Mouse (Mus musculus): Measurements from ENCODE around the gene Rasl10a.

The Rasl10a gene

DNA sequence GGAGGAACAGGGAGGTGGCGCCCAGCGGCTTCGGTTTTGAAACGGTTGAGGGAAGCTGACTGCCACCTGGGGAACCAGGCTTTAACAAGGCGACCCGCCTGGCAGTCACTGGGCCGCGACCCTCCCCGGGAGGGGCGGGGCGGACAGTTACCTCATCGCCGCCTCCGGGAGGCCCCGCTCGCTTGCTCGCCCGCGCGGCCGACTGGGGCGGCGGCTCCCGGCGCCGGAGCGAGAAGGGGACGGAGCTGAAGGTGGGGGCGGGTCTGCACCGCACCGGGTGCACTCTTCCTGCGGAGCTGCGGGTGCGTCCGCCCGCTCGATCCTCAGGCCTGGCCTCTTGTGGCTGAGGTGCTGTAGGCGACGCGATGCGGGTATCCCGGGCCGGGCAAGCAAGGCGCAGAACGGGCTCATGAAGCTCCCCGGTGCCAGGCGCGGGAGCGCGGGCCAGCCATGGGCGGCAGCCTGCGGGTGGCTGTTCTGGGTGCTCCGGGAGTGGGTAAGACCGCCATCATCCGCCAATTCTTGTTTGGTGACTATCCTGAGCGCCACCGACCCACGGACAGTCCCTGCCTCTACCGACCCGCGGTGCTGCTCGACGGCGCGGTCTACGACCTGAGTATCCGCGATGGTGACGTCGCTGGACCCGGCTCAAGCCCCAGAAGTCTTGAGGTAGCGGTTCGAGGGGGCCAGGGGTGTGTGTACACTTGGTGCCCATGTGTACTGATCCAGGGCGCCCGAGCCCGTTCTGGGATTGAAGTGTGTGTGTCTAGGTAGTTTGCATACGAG, at the start of gene Rasl10a:
Rasl10a (plus strand) TSS at position 273 of the 786 bp plus-strand sequence.
- peak; percentile 59 for DNase-seq (ENCODE audit: low read depth)

DNA sequence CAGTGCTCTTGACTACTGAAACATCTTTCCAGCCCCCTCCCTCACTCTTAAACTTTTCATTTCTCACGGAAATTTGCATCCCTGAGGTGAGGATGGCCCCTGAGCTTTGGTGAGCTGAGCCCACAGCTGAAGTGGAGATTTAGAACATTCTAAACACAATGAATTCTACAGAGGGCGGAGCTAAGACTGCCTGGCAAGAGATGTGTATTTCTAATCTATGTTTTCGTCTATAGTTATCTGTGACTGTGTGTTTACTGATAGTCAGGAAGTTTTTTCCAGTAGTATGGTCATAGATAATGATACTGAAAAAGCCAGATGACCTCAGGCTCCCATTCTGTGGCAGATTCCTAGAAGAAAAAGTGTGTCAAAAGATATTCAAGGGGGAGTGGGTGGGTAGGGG, 49.1 kb upstream of the Rasl10a start:
- DNase-seq (ENCODE audit: low read depth) = no peak

DNA sequence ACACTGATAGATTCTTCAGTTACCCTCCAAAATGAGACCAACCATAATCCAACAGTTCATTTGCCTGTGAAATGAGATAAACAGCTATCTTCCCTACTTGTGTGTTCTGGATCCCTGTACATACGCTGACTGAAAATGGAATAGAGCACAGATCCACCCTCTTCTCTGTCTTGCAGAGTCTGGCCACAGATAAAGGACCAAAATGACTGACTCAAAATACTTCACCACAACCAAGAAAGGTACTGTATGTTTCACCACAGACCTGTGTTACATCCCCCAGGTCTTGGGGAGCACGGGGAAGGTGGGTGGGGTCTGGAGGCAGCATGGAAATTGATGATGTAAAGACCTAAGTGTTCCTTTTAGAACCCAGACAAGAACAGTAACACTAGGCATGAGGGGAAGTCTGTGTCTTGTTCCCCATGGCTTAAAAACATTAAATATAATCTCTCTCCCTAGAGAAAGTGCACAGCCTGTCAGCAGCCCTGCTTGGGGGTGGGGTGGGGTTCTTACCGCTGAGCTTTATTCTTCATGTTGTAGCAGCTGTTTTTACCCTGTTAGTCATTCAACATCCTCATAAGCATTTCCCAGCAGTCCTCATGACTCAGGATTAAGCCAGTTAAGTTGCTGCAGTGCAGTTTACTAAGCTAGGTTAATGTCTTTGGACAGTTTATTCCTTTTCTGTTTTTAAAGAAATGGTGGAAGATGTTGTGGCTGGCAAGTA, 48.4 kb upstream of the Rasl10a start:
- DNase-seq (ENCODE audit: low read depth) = no peak

DNA sequence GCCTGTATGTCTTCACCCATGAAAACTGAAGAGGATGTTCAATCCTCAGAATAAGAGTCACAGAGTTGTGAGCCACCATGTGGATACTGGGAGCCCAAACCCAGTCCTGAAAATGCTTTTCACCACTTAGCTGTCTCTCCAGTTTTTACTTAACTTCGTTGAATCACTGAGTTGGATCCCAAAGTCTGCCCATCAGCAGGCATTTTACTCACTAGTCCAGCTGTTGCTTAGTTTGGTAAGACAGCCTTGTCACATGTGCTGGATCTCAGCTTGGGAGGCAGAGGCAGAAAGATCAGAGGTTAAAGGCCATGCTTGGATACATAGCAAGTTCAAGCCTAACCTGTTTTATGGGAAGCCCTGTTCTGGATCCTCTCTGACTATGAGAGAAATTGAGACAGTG, 47.7 kb upstream of the Rasl10a start:
- DNase-seq (ENCODE audit: low read depth) = no peak

DNA sequence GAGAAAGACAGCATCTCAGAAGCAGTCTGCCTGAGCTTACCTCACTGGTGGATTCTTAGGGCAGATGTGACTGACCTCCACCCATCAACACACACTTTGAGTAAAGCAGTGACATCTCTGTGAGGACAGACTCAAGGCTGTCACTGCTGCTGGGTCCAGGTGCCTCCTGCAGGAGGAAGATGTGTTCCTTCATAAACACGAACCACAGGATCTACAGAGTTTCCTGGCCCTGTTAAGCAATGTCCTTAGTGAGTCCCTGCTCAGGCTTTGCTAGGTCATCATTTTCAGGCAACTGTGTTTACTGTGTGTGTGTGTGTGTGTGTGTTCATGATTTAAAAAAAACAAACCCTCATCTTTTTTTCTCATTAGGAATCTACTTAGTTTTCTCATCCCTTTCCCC, 46.4 kb upstream of the Rasl10a start:
- no peak for DNase-seq (ENCODE audit: low read depth)

DNA sequence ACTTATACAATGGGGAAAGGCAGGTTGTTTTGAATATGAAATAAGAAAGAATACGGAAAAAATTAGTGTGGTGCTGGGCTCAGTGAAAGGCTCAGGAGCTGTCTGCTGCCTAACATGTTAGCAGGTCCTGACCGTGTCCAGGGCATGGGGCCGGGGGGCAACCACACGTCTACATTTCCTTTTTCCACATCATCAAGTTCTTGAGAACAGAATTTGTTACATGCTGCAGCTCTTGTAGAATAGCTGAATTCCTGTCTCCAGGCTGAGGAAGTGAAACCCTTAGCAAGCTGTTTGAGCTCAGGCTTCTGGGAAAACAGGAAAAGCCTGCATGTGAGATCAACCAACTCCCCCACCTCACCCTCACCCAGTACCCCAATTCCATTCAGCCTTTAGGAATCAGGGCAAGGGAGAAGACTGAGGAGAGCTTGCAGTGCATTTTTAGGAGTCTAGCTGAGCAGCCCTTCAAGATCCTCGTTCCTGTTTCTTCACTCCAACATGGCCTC, 45.7 kb upstream of the Rasl10a start:
- DNase-seq (ENCODE audit: low read depth) = no peak

DNA sequence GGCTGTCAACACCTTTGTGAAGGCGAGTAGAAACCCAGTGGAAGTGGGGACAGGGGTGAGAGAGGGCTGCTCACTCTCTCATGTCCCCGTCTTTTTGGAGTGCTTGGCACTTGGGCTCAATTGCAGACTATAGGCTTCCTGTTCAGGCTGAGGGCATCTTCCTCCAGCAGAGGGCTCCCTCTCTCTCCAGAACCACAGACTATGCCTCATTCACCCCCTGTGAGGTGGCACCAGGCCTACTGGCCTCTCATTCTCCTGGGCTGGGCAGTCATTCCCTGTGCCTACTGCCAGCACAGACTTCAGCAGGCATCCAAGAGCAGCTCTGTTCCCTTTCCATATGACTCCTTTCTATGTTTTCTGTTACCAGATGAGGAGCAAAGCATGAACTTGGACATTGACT, 42.2 kb upstream of the Rasl10a start:
- DNase-seq (ENCODE audit: low read depth) = peak; percentile 30

DNA sequence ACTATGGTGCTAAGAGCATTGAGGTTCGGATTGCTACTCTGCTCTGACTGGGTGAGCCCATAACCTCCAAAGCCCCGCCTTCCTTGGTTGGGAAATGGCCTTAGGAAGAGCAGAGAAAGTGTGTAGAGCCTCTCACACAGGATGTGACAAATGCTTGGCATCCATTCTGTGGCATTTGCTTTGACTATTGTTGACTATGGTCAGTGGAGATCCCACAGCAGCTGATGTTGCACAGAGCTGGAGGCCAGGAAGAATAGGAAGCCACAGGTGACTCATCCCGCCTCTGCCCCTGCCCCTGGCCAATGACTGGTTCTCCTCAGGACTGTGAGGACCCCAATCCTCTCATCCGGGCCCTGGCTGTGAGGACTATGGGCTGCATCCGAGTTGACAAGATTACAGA, 41.6 kb upstream of the Rasl10a start:
- no peak for DNase-seq (ENCODE audit: low read depth)

DNA sequence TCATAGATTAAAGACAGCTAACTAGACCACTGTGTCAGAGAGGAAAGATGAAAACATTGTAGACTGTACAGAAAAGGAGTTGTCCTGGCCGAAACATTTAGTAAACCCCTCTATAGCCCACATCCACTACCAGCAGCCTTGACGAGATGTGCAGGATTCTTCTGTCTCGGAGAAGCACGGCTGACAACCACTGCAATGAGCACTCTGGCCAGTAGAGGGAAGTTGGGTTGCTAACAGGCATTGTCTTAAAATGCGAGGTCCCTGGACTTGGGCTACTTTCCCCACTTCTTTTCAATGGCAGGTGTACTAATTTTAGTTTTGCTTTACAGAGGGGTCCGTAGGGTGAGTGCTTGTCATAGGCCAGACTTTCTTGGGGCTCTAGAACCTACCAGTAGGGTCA, 40.4 kb upstream of the Rasl10a start:
- DNase-seq (ENCODE audit: low read depth) = no peak

DNA sequence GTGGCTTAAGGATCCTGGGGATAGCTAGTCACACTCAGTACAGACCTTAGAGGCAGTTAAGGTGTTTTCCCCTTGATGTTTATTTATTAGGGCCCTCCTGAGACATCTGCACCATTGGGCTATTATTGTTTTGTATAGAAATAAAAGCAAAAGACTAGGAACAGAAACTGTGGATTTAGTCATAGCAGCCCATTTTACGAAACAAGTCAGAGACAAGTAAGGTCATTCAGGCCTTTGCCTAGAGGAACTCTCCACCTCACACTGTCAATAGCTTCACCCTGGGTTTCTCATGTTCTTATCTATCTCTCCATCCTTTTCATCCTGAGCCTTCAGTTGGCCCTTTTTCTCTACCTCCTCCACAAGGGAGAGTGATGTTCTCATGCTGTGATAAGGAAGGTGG, 32.8 kb upstream of the Rasl10a start:
- no peak for DNase-seq (ENCODE audit: low read depth)

DNA sequence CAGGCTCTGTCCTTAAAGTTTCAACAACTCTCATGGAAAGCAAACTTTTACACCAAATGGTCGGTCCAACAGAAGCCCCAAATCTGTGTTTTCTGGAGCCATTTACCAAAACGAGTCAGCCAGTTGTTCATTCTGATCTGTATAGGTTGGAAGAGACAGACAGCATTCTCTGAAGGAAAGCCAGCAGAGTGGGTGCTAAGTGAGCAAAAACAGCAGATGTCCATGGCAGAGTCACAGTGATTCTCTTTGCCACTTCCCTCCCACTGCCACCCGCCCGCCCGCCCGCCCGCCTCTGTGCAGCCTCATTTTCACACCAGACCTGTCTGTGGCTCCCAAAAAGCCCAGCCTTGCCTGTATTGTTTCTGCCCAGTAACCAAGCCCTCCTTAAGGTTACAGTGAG, 29.7 kb upstream of the Rasl10a start:
- no peak for DNase-seq (ENCODE audit: low read depth)

DNA sequence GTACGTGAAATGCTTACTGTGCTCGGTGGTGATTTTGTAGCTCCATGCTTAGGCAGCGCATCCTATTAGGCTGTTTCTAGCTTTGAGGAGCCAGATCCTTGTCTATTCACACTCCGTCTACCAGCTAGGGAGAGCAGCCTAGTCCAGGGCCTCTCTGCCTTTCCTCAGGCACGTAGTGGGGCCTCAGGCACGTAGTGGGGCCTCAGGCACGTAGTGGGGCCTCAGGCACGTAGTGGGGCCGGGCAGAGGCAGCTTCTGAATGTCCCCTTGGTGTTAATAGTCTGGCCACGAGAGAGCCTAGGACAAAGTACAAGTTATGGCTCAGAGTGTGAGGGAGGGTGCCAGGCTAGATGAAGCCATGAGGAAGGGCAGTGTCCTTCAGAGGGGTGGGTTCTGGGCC, 25.2 kb upstream of the Rasl10a start:
- DNase-seq (ENCODE audit: low read depth) = no peak

DNA sequence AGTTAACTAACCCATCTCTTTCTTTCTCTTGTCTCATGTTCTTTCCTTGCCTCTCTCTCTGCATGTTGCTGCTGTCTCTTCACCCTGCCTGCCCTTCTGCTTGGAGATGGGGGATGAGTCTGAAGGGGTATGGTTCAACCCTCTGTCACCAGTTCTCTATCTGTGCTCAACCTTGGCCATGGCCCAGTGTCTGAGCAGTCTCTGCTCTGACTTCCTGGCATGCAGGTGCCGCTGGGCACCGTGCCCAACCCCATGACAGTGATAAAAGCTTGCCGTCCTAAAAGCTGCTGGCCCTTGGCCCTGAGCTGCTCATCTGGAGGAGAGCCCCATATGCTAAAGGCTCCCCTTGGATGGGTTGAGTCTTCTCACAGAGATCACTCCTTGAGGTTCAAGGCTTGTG, 24.8 kb upstream of the Rasl10a start:
- no peak for DNase-seq (ENCODE audit: low read depth)

DNA sequence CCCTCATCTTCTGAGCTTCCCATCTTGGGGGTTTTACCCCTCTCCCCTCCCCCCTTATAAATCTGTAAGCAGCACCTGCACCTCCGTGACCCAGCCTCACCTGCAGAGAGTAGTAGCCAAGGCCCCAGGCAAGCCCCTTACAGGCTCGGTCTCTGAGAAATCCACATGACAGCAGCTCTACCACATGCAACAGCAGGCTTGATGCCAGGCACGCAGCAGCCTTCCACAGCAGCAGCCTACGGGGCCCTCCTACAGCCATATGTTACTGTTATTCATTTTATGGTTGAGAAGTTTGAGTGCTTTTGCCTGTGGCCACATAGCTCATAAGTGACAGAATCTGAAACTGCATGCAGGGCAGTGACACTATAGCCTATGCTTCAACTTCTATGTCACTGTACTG, 22.5 kb upstream of the Rasl10a start:
- DNase-seq (ENCODE audit: low read depth) = no peak

DNA sequence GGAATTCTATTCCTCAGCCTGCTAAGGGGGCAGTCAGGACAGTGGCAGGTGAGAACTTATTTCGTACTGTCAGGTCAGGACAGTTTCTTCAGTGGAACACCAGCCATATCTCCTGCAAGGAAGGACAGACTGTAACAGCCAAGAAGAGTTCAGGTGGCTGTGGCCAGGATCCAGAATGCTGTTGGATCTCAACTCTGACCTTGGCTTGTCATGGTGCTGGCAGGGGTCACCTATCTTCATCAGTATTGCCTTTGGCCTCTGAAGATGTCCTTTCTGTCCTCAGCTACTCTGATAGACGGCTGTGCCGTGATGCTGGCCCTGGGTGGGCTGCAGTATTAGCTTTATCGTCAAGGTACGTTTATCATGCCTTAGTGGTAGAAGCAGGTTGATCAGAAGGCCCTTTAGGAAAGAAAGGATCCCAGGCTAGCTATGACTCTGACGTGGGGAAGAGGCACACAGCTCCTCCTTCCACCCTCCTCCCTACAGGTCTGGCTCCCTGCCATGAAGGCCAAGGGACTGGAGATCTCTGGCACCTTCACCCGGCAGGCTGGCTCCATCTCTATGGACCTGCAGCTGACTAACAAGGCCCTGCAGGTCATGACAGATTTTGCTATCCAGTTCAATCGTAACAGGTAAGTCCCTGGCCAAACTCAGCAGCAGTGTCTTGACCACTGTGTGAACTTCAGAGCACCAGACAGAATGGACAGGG, 20.6 kb upstream of the Rasl10a start:
- DNase-seq (ENCODE audit: low read depth) = no peak

DNA sequence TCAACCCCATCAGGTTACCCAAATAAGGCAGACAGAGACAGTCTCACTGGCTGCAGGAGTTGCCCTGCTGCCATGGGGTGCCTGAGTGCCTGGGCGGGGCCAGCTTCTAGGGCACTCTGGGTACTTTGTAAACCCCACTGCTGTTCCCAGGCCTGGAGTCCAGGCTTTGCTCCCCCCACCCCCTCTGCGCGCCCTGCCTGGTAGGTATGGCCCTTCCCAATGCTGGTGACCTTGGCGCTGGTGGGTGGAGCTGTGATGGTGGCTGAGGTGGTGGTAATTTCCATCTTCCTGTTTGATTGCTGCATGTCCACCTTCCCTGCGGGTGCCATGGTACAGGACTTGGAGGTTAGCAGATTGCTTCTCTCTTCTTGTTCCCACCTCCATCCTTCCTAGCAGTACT, 17.3 kb upstream of the Rasl10a start:
- no peak for DNase-seq (ENCODE audit: low read depth)

DNA sequence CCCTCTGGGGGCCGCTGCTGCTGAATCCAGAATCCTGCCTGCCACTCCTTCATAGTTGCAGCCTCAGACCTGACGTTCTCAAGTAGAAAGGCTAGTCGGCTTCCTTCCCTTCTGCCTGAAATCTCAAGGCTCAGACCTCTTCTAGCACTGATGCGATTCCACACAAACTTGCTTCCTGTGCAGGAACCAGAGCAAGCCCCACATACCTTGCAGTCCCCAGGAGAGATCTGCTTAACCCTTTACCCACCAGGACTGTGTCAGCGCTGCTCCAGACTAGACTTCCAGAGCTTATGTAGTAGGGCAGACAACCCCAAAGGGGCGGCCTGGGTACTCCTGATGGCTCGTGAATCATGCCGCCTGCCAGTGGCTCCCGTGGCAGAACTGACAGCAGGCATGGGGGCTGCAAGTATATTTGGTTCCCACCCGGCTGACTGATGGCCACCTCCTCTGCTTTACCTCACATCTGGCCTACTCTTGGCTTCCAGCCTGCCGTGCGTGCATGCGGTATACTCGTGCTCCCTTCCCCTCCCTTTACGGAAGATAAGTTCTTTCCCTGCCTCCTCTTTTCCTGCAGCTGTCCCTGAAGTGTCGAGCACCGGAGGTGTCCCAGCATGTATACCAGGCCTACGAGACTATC, 16.7 kb upstream of the Rasl10a start:
- DNase-seq (ENCODE audit: low read depth) = no peak

DNA sequence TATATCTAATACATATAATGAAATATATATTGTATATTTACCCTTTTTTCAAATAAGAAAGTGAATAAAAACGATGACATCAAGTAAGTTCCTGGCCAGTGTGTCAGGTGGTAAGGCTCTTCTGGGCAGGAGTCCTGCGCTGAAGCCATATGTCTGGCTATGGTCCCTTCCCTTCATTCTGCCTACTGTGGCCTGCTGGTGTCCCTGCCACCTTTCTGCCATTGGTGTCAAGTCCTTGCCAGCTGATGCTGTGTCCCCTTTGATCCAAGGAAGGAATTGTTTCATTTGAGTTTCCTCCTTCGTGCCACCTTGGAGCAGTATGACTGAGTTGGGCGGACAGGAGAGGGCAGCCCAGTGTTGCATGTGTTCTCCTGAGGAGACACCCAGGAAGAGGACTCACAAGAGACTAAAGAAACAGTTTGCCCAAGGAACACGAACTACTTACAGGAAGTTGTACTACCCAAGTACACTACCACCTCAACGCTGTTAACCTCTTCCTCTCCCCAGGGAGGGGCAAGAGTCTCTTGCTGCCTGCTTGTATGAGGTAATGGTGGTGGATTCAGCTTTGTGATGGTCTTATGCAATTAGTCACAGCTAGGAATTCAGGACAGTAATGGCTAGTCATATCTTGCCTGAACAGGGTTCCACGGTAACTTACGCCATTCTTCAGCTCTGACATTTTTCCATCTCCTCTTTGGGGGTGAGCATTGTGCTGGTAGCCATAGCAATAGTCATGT, 15.1 kb upstream of the Rasl10a start:
- no peak for DNase-seq (ENCODE audit: low read depth)

DNA sequence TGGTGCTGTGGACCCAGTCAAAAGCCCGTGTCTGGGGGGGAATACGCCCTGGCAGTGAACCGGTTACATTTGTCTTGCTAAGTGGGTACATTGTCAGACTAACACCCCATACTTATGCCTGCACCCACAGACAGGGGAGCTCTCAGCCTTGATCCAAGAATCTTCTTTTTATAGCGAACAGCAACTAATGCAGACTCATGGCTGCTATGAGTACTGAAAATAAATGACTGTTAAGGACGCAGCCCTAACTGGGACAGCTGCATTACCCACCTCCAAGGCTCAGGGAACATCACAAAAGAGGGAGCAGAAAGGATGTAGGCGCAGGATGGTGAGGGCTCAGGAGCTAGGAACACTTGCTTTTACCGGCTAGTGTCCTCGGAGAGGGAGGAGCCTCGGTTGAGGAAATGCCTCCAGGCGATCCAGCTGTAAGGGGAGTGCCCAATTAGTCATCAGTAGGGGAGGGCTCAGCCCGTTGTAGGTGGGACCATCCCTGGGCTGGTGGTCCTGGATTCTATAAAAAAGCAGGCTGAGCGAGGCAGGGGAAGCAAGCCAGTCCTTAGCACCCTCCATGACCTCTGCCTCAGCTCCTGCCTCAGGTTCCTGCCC, 11.5 kb upstream of the Rasl10a start:
- no peak for DNase-seq (ENCODE audit: low read depth)

DNA sequence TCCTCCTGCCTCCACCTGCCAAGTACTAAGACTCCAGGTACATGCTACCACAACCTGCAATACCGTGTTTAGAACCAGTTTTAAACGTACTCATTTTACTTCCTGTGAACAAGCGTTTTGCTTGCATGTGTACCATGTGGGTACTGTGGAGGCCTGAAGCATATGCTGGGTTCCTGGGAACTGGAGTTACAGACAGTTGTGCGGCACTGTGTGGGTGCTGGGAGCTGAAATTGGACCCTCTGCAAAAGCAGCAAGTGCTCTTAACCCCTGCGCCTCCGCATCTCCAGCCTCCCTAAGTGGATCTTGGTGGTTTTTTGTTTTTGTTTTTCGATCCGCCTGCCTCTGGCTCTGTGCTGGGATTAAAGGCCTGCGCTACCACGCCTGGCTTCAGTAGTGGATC, 6.3 kb upstream of the Rasl10a start:
- no peak for DNase-seq (ENCODE audit: low read depth)

DNA sequence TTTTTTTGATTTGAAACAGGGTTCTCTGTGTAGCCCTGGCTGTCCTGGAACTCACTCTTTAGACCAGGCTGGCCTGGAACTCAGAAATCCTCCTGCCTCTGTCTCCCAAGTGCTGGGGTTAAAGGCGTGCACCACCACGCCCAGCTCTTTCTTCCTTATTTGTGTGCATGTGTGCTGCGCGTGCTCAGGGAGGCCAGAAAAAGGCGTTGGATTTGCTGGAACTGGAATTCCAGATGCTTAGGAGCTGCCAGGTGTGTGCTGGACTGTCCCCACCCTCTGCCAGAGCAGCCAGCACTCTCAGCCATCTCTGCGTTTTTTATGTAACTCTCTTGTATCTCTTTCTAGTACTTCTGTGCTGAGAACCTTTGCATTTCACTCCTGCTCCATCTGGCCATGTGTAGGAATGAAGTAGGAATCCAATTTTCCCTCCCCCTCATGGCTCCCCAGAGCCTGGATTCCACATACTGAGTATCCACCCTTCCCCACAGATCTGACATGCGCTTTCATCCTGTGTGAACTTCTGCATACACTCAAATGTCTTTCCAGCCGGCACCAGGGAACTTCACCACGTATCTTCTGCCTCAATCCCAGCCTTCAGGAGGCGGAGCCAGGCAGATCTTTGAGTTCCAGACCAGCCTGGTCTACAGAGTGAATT, 5.6 kb upstream of the Rasl10a start:
- DNase-seq (ENCODE audit: low read depth) = no peak
